Mouse (Mus musculus) cerebellum, postnatal 36 days (tissue): ENCODE results near the gene Cflar.
"Not testable (repeated sequence)": the region's sequence is repeated elsewhere in the genome, so short reads cannot be mapped to it uniquely, and the experiment has no call there.

Experiments
- DNase-seq, 2 experiments: peaks; one replicate each; pipeline ENCODE4 v3.0.0; 2021 to 2022; ENCODE audit warnings: mixed read lengths in 2 of 2

The Cflar gene

GRCm38 (mm10) chr1:58794705-58795104 is 83.4 kb downstream of the Cflar start:
- no peak for DNase-seq

- DNase-seq: no peak
Observed at GRCm38 (mm10) chr1:58795291-58796058, 84.2 kb downstream of the Cflar start, which contains the start of gene Casp8. Casp8 (plus strand) TSS chr1:58795374.

GRCm38 (mm10) chr1:58796059-58796363 is 84.7 kb downstream of the Cflar start:
- no peak for DNase-seq

- DNase-seq: no peak
Observed at GRCm38 (mm10) chr1:58796853-58797252, 85.5 kb downstream of the Cflar start.

- no peak for DNase-seq
Observed at GRCm38 (mm10) chr1:58797370-58797769, 86.1 kb downstream of the Cflar start.

GRCm38 (mm10) chr1:58798911-58799310 is 87.6 kb downstream of the Cflar start:
- no peak for DNase-seq

- DNase-seq: not testable (repeated sequence)
Observed at GRCm38 (mm10) chr1:58800644-58801043, 89.3 kb downstream of the Cflar start.

GRCm38 (mm10) chr1:58801558-58802285 is 90.4 kb downstream of the Cflar start:
- DNase-seq: no peak

- no peak for DNase-seq
Observed at GRCm38 (mm10) chr1:58802322-58803273, 91.3 kb downstream of the Cflar start.

- no peak for DNase-seq
Observed at GRCm38 (mm10) chr1:58803531-58803930, 92.2 kb downstream of the Cflar start.

GRCm38 (mm10) chr1:58806651-58807050 is 95.3 kb downstream of the Cflar start:
- DNase-seq: no peak
